Mouse (Mus musculus) heart, postnatal 0 days (tissue): ENCODE data around the gene Ptpn5.

Experiments
- CTCF ChIP-seq: IDR thresholded peaks from 2 replicates; pipeline ENCODE4 v1.5.1; 2016; ENCODE audit warnings: antibody characterized with exemption, control low read depth, low read depth
- EP300 ChIP-seq: IDR thresholded peaks from 2 replicates; pipeline ENCODE4 v1.6.1; 2016; ENCODE audit warnings: antibody characterized with exemption, low read depth

DNA sequence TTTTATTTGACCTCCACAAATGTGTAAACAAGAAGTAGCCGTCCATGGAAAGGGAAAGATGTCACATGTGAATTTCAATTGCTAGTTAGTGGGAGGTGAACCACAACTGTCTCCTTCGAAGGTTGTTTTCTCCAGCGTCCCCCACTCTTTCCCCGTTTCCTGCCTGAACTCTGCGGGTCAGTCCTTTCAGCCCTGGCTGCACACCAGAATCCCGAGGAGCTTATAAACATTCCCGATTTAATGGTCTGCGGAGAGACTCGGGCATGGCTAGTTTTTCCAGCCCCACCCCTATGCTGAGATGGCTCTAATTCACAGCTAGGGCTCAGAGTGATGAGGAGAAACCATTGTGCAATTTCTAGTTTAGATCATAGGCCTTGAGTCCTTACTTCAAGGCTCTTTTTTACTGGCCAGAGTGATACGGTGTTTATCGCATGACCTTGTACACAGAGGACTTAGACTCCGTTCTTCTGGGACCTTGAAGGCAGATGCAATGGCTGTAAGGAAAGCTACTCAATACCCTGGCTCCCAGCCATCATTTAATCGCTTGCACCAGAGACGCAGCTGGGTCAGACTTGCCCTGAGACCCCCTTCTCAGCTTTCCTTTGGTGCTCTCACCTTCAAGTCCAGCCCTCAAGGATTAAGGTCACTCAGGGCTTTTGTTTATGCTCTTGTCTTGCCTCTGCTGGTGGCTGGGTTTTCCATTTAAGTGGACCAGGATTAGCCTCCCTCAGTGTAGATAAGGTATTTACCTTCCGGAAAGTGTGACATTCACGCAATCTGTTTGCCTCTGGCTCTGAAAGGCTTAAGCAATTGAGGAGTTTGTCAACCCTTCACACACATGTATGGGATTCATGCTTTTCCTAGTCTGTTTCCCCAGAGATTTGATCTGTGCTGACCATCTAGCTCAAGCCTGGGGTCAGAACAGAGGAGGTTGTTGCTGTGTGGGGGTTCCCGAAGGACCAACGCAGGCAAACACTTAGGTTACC lies 59.7 kb downstream of the Ptpn5 start:
- TF ChIP-seq CTCF (no peak), EP300 (no peak)
